Mouse (Mus musculus): ENCODE data around the gene Acsl1.

Gene Acsl1

DNA sequence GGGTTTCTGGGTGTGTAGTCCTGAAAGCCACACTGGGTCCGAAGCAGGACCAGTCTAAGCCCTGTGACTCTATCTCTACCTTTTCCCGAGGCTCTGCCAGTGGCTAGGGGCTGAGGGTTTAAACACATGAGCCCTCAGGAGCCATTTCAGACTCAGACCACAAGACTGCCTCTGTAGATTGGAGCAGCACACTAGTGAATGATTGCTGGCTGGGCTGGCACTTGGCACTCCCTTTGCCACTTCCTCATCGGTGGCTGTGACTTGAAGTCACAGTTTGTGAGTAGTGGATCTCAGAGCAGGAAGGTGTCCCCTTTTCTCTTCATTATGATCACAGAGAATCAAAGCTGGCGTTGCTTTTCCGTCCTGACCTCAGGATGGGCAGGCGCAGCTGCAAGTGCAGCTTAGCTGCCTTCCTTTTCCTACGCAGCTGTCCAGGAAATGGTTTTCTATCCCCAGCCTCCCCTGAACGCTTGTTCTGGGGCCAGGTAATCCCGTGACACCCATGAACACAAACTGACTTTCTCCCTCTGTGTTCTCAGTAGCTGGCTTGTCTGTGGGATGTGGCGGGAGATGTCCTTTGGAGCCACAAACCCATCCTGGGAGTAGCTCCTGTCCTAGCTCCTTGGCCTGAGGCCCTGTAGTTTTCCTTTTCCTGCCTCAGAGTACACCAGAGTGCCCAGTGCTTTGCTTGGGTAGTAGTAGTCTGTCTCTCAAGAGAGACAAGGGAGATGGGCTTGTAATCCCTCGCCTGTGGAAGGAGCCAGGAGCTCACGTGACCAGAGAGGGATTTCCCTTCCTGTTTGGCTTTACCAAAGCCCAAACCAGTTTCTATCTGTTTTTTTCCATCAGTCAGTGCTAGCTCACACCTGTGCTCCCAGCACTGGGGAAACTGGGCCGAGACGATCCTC is 37.9 kb downstream of the Acsl1 start:
- peak; percentile 21 to 26 for DNase-seq

GRCm38 (mm10) chr8:46509474-46509873 is 38.6 kb downstream of the Acsl1 start:
- DNase-seq: peak in 1 of 2 experiments; percentile 23

- DNase-seq: no peak
Observed at GRCm38 (mm10) chr8:46511336-46511735, 40.5 kb downstream of the Acsl1 start.

- DNase-seq: no peak
Observed at GRCm38 (mm10) chr8:46512538-46512937, 41.7 kb downstream of the Acsl1 start.

- no peak for DNase-seq
Observed at GRCm38 (mm10) chr8:46514027-46514426, 43.2 kb downstream of the Acsl1 start.

DNA sequence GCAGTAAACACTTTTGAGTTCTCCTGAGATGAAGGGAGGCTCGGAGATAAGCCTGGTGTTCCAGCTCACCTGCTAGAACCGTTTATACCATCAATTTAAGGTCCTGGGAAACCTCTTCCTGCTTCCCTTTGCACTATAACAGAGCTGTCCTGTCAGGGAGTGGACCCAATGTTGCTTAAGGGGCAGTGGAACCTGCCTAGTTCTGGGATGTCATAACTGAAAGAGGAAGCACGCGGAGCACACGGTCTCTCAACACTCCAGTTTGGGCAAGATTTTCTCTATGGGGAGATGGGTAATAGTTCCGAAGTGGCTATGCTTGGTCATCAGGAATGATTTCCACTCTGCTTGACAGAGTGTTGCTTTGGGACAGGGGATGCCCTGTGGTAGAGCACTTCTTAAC is 49.8 kb downstream of the Acsl1 start:
- no peak for DNase-seq

GRCm38 (mm10) chr8:46526098-46526497 is 55.3 kb downstream of the Acsl1 start:
- DNase-seq: no peak

GRCm38 (mm10) chr8:46526821-46527220 is 56.0 kb downstream of the Acsl1 start:
- DNase-seq: peak in 1 of 2 experiments; percentile 27

- no peak for DNase-seq
Observed at GRCm38 (mm10) chr8:46529508-46529907, 58.7 kb downstream of the Acsl1 start.

DNA sequence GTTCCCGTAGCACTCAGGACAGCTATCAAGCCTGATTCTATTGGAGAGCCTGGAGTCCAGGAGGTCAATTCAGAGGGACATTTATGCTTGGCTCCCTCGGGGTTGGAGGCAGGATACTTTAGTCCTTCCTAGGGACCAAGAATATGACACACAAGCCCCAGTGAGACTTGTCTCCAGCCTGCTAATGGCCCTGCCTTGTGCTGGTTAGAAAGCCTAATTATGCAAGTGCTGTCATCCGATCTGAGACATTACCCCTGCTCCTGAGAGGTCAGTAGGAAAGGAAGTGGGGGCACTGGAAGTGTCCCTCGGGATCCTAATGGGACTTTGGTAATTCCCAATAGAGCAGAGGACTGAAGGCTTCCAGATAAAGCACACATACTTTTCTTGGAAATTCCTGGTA is 59.7 kb downstream of the Acsl1 start:
- no peak for DNase-seq

DNA sequence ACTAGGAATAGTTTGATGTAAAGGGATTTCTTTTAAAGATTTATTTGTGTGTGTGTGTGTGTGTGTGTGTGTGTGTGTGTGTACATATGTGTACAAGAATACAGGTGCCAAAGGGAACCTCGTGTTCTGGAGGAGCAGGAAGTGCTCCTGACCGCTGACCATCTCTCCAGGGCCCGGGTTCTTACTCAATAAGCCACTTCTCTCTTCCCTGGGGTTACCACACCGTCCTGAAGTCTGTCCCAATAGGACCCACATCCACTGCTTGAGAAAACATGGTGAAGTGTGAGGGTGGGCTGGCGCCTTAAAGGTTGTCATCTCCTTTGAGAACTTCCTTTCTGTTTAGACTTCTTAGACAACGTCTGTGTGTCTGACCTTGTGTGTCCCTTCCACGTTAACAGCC is 63.1 kb downstream of the Acsl1 start:
- DNase-seq: no peak

DNA sequence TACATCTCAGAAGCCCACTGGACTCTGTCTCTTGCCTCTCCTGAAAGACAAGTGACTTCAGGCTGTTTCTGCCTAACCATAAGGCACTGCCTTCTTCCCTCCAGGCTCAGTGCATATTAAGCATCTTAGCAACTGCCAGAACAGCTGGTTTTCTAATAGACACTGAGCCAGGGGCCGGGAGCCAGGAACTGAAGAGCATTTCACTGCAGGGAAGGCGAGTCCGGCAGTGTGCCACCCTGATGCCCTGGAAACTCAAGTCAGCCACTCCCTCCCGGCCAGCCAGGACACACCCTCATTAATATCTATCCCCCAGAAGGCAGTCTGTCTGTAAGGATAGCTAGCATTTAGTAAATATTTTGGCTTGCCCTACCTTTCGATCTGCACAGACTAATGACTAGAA is 68.9 kb downstream of the Acsl1 start:
- no peak for DNase-seq

GRCm38 (mm10) chr8:46543191-46543590 is 72.4 kb downstream of the Acsl1 start:
- no peak for DNase-seq

- no peak for DNase-seq
Observed at GRCm38 (mm10) chr8:46543662-46544061, 72.8 kb downstream of the Acsl1 start.

- no peak for DNase-seq
Observed at GRCm38 (mm10) chr8:46545854-46546253, 75.0 kb downstream of the Acsl1 start.

GRCm38 (mm10) chr8:46546431-46547176 is 75.8 kb downstream of the Acsl1 start:
- DNase-seq: peak in 1 of 2 experiments; percentile 18

- DNase-seq: peak in 1 of 2 experiments; percentile 42
Observed at GRCm38 (mm10) chr8:46547245-46547644, 76.4 kb downstream of the Acsl1 start.

- no peak for DNase-seq
Observed at GRCm38 (mm10) chr8:46550058-46550457, 79.2 kb downstream of the Acsl1 start.

GRCm38 (mm10) chr8:46551029-46551428 is 80.2 kb downstream of the Acsl1 start:
- peak in 1 of 2 experiments; percentile 20 for DNase-seq

DNA sequence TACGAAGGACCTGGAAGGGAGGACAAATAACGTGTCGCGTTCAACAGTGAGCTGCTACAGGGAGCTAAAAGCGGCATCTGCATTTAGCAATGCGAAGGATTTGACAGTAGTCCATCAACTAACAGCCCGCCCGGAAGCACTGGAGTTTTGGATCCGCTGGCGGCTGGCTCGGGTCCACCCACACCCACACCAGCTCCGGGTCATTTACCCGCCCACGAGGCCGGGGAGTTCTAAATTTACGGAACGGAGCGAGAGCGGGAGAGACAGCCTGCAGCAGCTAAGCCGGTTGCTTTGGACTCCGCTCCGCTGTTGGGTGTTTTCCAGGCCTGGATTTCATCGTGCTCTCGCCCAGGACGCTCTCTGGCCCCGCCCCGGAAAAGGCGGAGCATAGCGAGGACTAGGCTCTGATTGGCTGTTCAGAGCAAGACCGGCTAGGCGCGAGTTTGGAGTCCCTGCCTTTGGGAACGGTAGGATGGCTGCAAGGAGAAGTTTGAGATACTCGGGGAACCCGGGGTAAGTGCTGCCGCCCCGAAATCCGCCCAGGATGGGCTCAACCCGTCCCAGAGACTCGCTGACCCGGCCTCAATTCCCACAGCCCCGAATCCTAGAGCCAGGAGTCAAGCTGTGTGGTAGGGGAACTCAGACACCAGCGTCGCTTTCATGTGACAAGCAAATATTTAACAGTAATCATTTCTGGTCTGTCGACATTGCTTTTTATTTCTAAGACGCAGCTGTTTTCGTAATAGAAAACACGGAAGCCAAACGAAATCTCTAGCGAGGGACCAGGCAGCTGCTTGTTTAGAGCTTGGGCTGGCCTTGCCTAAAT is 81.0 kb downstream of the Acsl1 start, which contains the start of gene Cenpu:
Cenpu (plus strand) TSS at position 414 of the 826 bp plus-strand sequence.
- peak; percentile 99 to 100 for DNase-seq

DNA sequence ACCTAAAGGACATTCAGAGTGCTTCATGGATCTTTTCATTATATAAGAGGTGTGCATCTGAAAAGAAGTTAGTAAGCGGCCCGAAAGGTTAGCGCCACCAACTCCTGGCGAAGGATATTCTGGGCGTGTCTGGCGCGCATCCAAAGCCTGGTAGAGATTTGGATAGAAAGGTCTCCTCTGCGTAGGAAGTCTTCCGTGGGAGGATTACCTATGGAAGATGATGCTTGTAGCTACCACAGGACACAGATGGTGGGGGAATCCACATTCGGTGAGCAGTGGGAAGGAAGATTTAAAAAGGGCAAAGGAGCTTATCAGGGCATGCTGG is 81.6 kb downstream of the Acsl1 start:
- DNase-seq: peak; percentile 22 to 33

GRCm38 (mm10) chr8:46559428-46559827 is 88.6 kb downstream of the Acsl1 start:
- DNase-seq: peak in 1 of 2 experiments; percentile 15

DNA sequence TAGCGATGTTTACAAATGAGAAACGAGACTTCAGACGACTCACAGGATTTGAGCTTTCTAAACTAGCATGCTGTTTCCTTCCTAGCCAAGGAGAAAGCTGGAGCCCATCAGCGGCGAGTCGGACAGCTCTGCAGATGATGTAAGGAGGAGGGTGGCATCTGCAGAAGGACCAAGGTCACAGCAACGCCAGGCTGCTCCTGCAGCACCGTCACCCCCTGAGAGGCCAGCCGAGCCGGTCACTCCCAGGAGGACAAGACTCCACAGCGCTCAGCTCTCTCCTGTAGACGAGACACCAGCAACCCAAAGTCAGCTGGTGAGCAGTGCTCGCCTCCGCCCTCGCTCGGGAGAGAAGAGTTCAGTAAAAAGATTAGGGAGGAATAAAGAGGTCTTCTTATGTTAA is 91.5 kb downstream of the Acsl1 start:
- no peak for DNase-seq

Data from cerebellum, postnatal 36 days (tissue).